Mouse (Mus musculus): ENCODE measurements around the gene Bhlha15. TPM values are rescaled to one million over a fixed set of nuclear protein-coding genes. Genes with fewer than 3 reads are reported as not detected.

Bhlha15 gene
- total and polyA plus RNA-seq, 3 experiments, result 4.1 to 4.3 TPM; not detected in 1

- TF ChIP-seq ZC3H11A (IDR thresholded peaks at IDR 0.05; ENCODE audit: low read depth, low read length) (no peak), ZNF384 (IDR thresholded peaks at IDR 0.05; ENCODE audit: low read depth, low read length) (no peak)
- Histone ChIP-seq H3K4me3 (ENCODE audit: control insufficient read depth in 1 of 2, insufficient read depth in 1 of 2, low read depth in 2 of 2, low read length in 2 of 2) (no peak overlapping the region), H3K9ac (ENCODE audit: control insufficient read depth, low read depth, low read length, poor library complexity, severe bottlenecking) (no peak overlapping the region), H3K9me3 (replicated peaks; ENCODE audit: insufficient read depth, low read length) (no peaks in the 10 kb centered on the region), H3K27me3 (ENCODE audit: control insufficient read depth in 1 of 2, insufficient read depth in 2 of 2, low read length in 2 of 2) (no peaks in the 10 kb centered on the region), H3K36me3 (ENCODE audit: control insufficient read depth in 1 of 2, insufficient read depth in 2 of 2, low read length in 2 of 2) (peaks cover 0 to 4% of the 10 kb centered on the region in 2 experiments; a peak in 3 of 4 replicates), H3K4me1 (ENCODE audit: control insufficient read depth in 1 of 2, insufficient read depth in 2 of 2, low read length in 2 of 2) (peaks cover 0 to 10% of the 10 kb centered on the region in 2 experiments; a peak in 2 of 4 replicates), H3K79me2 (ENCODE audit: control insufficient read depth, insufficient read depth, low read length, poor library complexity) (peaks cover 1% of the 10 kb centered on the region; the same call in 1 of the 2 replicates), H3K27ac (ENCODE audit: control insufficient read depth, low read depth, low read length) (no peak overlapping the region)
- no peak for DNase-seq (ENCODE audit: low read depth, low spot score)
These were observed 8.8 kb upstream of the Bhlha15 start for GRCm38 (mm10) chr5:144181249-144181648.

GRCm38 (mm10) chr5:144182542-144183247 lies 7.4 kb upstream of the Bhlha15 start:
- H3K4me3 ChIP-seq (ENCODE audit: control insufficient read depth in 1 of 2, insufficient read depth in 1 of 2, low read depth in 2 of 2, low read length in 2 of 2), result no peak overlapping the region
- H3K36me3 ChIP-seq (ENCODE audit: control insufficient read depth in 1 of 2, insufficient read depth in 2 of 2, low read length in 2 of 2), result peaks cover 0 to 4% of the 10 kb centered on the region in 2 experiments; a peak in 3 of 4 replicates

GRCm38 (mm10) chr5:144183248-144183559 lies 6.9 kb upstream of the Bhlha15 start:
- no peak for TF ChIP-seq MEF2A (IDR thresholded peaks at IDR 0.05; ENCODE audit: extremely low read depth, insufficient replicate concordance, low read depth, low read length, poor library complexity, severe bottlenecking)
- H3K9me3 ChIP-seq (replicated peaks; ENCODE audit: insufficient read depth, low read length), result no peaks in the 10 kb centered on the region
- H3K36me3 ChIP-seq (ENCODE audit: control insufficient read depth in 1 of 2, insufficient read depth in 2 of 2, low read length in 2 of 2), result peaks cover 0 to 4% of the 10 kb centered on the region in 2 experiments; a peak in 3 of 4 replicates
- H3K4me3 ChIP-seq (ENCODE audit: control insufficient read depth in 1 of 2, insufficient read depth in 1 of 2, low read depth in 2 of 2, low read length in 2 of 2), result no peak overlapping the region
- H3K9ac ChIP-seq (ENCODE audit: control insufficient read depth, low read depth, low read length, poor library complexity, severe bottlenecking), result no peak overlapping the region
- H3K79me2 ChIP-seq (ENCODE audit: control insufficient read depth, insufficient read depth, low read length, poor library complexity), result peaks cover 1% of the 10 kb centered on the region; the same call in 1 of the 2 replicates
- no peak overlapping the region for H3K27ac ChIP-seq (ENCODE audit: control insufficient read depth, low read depth, low read length)
- H3K4me1 ChIP-seq (ENCODE audit: control insufficient read depth in 1 of 2, insufficient read depth in 2 of 2, low read length in 2 of 2), result peaks cover 0 to 5% of the 10 kb centered on the region in 2 experiments; a peak in 1 of 4 replicates
- no peak for DNase-seq (ENCODE audit: low read depth, low spot score)
- H3K27me3 ChIP-seq (ENCODE audit: control insufficient read depth in 1 of 2, insufficient read depth in 2 of 2, low read length in 2 of 2), result no peaks in the 10 kb centered on the region

More at GRCm38 (mm10) chr5:144182542-144183247, 7.4 kb upstream of the Bhlha15 start:
- TF ChIP-seq GATA1 (IDR thresholded peaks at IDR 0.05; ENCODE audit: low read depth, low read length) (0 out of 2 replicates have a peak, but pooled peaks have one; percentile 22), POLR2AphosphoS5 (IDR thresholded peaks at IDR 0.05; ENCODE audit: borderline replicate concordance, low read depth, low read length) (no peak)
- H3K27me3 ChIP-seq (ENCODE audit: control insufficient read depth in 1 of 2, insufficient read depth in 2 of 2, low read length in 2 of 2), result no peaks in the 10 kb centered on the region
- H3K27ac ChIP-seq (ENCODE audit: control insufficient read depth, low read depth, low read length), result no peak overlapping the region
- H3K9me3 ChIP-seq (replicated peaks; ENCODE audit: insufficient read depth, low read length), result no peaks in the 10 kb centered on the region
- no peak overlapping the region for H3K9ac ChIP-seq (ENCODE audit: control insufficient read depth, low read depth, low read length, poor library complexity, severe bottlenecking)
- peaks cover 0 to 9% of the 10 kb centered on the region in 2 experiments; a peak in 2 of 4 replicates for H3K4me1 ChIP-seq (ENCODE audit: control insufficient read depth in 1 of 2, insufficient read depth in 2 of 2, low read length in 2 of 2)
- peaks cover 1% of the 10 kb centered on the region; the same call in 1 of the 2 replicates for H3K79me2 ChIP-seq (ENCODE audit: control insufficient read depth, insufficient read depth, low read length, poor library complexity)
- DNase-seq (ENCODE audit: low read depth, low spot score), result no peak

Data from MEL (cell line).